Mouse (Mus musculus) ovary, postnatal 10 days (tissue): ENCODE measurements around the gene Ehd1.
A peak's percentile ranks its signal among the peaks of the same experiment; 100 is the strongest.

Experiments
- DNase-seq: peaks from one replicate; pipeline ENCODE4 v3.0.0; 2022; ENCODE audit warnings: low spot score

The Ehd1 gene

GRCm38 (mm10) chr19:6333761-6334595, 57.5 kb downstream of the Ehd1 start:
- DNase-seq: no peak

DNA sequence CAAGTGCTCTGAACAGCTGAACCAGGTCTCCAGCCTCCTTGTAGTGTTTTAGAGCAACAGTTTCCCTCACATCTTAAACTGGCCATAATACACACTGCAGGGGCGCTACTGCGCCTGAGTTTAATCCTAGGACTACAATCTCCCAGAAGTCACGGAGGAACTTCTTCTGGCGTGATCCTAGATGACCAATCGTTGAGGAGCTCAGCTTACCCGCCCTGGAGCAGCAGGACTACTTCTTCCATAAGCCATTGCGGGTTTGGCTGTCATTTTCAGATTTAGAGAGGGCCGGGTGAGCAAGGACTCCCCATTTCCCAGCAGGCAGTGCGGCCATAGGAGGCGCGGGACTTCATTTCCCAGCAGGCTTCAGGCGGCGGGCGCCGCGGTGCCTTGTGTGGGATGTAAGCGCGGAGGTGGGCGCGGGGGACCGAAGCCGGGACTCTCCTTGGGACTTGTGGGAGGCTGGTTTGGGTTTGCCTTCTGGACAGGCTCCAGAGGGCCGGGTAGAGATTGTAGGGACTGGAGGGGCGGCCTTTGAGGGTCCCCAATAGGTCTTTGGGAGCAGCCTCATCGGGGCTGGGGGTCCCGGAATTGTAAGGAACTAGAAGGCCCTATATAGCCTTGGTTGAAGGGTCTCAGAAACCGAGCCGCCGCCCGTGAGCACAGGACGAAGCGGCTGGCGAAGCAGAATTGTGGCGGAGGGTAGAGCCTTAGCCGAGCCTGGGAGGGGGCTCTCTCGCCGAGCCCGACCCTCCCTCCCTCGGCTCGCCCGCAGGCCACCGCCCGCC, 58.3 kb downstream of the Ehd1 start, which contains the start of gene Men1:
Men1 (plus strand) TSS at position 307 of the 785 bp plus-strand sequence.
- peak; percentile 77 for DNase-seq

- DNase-seq: no peak
Observed at GRCm38 (mm10) chr19:6335458-6335827, 58.9 kb downstream of the Ehd1 start.

- no peak for DNase-seq
Observed at GRCm38 (mm10) chr19:6336920-6337319, 60.4 kb downstream of the Ehd1 start.

GRCm38 (mm10) chr19:6338171-6338570, 61.6 kb downstream of the Ehd1 start:
- no peak for DNase-seq

- DNase-seq: no peak
Observed at GRCm38 (mm10) chr19:6338716-6339115, 62.2 kb downstream of the Ehd1 start.

DNA sequence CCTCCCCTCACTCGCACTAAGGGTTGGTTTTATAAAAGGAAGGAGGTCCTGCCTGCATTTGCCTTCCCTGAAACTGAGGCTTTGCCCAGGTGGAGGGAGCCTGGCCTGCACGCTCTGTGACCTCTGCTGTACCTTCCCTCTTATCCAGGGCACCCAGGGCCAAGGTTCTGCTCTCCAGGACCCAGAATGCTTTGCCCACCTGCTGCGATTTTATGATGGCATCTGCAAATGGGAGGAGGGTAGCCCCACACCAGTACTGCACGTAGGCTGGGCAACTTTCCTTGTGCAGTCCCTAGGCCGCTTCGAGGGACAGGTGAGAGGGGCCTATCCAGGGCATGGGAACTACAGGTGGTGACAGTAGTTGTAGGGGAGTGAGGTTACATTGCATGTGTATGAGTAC, 62.7 kb downstream of the Ehd1 start:
- no peak for DNase-seq

DNA sequence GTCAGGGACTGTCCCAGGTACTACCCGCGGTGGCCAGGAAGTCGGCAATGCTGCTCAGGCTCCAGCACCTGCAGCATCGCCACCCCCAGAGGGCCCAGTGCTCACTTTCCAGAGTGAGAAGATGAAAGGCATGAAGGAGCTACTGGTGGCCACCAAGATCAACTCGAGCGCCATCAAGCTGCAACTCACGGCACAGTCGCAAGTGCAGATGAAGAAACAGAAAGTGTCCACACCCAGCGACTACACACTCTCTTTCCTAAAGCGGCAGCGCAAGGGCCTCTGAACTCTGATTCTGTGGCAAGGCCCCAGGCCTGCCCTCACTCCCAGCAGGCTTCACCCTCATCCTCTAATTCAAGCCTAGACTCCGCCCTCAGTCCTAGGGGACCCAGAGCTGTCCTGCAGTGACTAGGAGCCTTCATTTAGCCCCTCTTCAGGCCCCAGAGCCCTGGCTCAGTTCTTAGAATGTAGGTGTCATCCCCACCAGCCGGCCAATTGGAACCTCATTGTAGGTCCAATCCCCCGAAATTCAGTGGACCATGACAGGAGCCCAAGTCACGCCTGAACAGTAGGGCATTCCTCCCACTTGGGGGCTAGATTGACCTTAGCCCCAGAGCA, 63.5 kb downstream of the Ehd1 start:
- DNase-seq: no peak

- peak; percentile 58 for DNase-seq
Observed at GRCm38 (mm10) chr19:6340524-6341452, 64.3 kb downstream of the Ehd1 start, which contains the start of gene Map4k2. TSS of gene Map4k2 (plus strand) at chr19:6341135.

DNA sequence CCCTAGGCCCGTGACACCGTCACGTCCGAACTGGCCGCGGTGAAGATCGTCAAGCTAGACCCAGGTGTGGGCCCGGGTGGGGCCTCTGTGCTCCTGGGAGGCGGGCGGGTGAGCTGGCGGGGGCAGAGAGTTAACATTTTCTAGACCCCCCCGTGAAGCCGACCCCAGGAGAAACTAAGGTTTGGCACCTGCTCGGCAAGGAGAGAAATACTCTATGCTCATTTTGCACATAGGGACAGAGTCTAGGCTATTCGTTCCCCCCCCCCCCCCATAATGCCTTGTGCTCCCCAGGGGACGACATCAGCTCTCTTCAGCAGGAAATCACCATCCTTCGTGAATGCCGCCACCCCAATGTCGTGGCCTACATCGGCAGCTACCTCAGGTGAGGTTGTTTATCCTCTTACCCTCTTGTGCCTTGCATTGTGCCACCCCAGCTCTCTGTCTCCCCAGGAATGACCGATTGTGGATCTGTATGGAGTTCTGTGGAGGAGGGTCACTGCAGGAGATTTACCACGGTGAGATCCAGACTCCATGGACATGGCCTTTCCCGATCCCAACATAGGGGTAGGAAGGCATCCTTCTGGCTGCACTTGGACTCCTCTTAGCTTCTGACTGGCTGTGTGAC, 65.0 kb downstream of the Ehd1 start:
- no peak for DNase-seq

- no peak for DNase-seq
Observed at GRCm38 (mm10) chr19:6342276-6342933, 65.9 kb downstream of the Ehd1 start.

DNA sequence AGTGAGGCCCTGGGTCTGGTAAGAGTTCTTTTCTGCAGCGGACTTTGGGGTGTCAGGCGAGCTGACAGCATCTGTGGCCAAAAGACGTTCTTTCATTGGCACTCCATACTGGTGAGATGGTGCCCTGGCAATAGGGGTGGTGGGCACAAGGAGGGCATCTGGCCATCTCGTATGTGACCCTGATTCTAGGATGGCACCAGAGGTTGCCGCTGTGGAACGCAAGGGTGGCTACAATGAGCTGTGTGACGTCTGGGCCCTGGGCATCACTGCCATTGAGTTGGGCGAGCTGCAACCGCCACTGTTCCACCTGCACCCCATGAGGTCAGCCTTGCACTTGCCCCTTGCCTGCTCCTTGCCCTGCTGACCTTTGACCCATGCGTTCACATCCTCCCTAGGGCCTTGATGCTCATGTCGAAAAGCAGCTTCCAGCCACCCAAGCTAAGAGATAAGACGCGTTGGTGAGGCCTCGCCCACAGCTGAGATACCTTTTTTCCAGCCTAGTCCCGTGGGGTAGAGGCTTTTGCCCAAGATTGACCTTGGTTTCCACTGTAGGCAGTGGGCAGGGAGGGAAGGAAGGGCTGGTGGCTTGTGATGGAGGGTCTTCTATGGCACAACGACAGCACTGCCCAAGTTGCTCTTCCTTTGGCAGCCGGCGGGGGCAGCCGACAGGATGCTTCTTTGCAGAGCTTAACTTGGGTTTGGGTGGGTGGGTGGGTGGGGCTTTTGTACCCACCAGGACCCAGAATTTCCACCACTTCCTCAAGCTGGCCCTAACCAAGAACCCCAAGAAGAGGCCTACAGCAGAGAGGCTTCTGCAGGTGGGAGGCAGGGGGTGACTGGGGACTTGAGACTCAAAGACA, 66.8 kb downstream of the Ehd1 start:
- DNase-seq: no peak

GRCm38 (mm10) chr19:6343996-6344395, 67.5 kb downstream of the Ehd1 start:
- DNase-seq: no peak

DNA sequence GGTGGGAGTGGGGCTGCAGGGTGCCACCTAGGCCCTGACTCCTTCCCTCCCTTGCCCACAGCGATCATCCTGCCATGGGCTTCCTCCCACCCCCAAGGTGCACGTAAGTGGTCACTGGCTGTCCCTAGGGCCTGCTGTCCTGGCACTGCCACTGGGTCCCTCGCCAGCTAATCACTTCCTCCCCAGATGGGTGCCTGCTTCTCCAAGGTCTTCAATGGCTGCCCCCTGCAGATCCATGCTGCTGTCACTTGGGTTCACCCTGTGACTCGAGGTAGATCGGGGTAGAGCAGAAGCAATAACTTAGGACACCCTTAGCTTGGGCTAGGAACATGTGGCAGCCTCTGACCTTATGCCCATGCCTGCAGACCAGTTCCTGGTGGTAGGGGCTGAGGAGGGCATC, 69.5 kb downstream of the Ehd1 start:
- DNase-seq: no peak

DNA sequence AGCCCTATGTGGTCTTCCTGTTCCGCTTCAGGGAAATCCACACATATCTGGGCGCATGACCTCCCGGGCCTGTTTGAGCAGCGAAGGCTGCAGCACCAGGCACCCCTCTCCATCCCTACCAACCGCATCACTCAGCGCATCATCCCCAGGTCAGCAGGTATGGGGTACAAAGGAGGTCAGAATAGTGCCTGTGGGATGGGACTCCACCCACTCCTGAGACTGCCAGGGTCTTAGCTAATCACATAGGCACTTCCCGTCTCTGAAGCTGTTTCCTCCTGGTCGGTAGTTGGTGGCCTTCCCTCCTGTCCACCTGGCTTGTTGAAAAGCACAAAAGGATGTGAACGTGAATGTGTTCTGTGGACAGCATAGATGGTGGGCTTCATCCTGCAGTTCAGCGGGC, 70.1 kb downstream of the Ehd1 start:
- no peak for DNase-seq

DNA sequence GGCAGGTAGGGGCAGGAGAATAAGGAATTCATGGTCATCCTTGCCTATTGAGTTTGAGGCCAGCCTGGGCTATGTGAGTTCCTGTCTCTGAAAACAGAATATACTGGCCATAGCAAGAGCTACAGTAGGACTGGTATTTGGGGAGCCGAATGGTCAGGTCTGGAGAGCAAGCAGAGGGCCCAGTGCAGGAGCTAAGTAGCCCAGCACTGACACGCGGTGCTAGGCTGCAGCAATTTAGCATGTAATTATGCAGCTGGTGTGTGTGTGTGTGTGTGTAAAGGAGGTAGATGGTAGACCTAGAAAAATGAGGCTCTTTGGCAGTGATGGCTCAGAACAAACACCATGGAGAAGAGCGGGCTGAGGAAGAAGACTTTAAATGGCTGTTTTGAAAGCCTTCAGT, 71.1 kb downstream of the Ehd1 start:
- no peak for DNase-seq

DNA sequence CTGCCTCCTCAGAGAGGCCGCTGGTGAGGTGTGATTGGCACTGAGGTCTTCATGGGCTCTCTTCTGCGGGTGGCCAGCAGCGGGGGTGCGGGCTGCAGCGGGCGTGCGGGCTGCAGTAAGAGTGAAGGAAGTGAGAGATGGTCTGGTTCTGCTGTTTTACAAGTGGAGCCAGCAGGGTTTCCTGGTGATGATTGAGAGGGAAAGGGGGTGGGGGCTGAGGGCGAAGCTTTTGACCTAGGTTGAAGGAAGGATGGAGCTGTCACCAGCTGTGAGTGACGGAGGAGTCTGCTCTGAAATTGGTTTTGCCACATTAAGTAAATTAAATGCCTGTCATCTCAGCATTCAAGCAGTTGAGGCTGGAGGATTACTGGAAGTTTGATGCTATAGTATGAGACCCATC, 72.2 kb downstream of the Ehd1 start:
- DNase-seq: no peak

DNA sequence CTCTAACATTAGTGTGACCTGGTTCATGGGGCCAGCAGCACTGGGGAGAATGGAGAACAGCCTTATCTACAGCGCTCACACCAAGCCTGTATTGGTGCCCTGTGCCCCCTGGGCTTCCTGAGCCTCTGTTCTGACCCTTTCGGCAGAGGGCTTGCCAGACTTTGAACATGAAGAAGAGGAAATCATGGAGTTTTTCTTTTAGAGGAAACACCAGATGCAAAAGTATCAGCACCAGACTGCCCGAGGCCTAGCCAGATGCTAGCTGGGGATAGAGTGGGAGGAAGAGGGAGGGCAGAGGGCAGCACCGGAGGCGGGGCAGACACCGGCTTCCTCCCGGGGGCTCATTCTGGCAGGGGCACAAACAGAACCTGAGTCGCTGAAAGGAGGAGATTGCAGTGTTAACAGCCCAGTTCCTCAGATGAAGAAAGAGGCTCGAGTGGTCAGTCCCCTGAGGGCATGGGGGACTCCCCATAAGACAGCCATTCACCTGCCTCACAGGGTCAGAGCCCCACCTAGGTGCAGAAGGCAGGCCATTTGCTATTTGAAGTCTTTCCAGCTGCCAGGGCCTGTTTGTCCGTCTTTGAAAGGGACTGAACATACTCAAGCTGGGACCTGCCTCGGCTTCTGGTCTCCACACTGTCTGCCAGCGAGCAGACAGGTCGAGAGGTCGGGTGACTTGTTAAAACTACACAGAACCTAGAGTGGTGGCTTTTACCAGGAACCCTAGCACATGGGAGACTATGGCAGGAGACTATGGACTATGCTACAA, 72.9 kb downstream of the Ehd1 start:
- no peak for DNase-seq
